Mouse (Mus musculus) heart, postnatal 0 days (tissue): ENCODE results near the gene Ppfia4. TPM values are rescaled to one million over a fixed set of nuclear protein-coding genes. Genes with fewer than 3 reads are reported as not detected.
A peak's percentile ranks its signal among the peaks of the same experiment; 100 is the strongest.

Source experiments
- ATAC-seq: fragments of 200-750 bp; cut with Nextera tagmentation; 2 replicates; pipeline ENCODE4 v1.8.0; 2017; ENCODE audit warnings: low read depth, moderate number of reproducible peaks, moderate library complexity; ENCODE audit not compliant: insufficient read depth
- DNase-seq: peaks from one replicate; pipeline ENCODE4 v3.0.0-alpha.2; 2016; ENCODE audit warnings: low spot score
- H3K27ac ChIP-seq: fragments of 300-500 bp; sonication (generic); 2 replicates; pipeline ENCODE4 v1.5.1; 2014; ENCODE audit warnings: low read depth, mild to moderate bottlenecking
- H3K27me3 ChIP-seq: fragments of 300-500 bp; sonication (generic); 2 replicates; pipeline ENCODE4 v1.6.1; 2014; ENCODE audit warnings: low read length, mixed read lengths; ENCODE audit not compliant: control insufficient read depth, insufficient read depth
- H3K36me3 ChIP-seq: fragments of 300-500 bp; sonication (generic); replicated peaks from 2 replicates; pipeline ENCODE4 v1.6.1; 2014; ENCODE audit warnings: low read length, mixed read lengths; ENCODE audit not compliant: control insufficient read depth, insufficient read depth
- H3K4me1 ChIP-seq: fragments of 300-500 bp; sonication (generic); 2 replicates; pipeline ENCODE4 v1.6.1; 2014; ENCODE audit warnings: antibody characterized with exemption; ENCODE audit not compliant: control insufficient read depth, insufficient read depth
- H3K4me2 ChIP-seq: fragments of 300-500 bp; sonication (generic); 2 replicates; pipeline ENCODE4 v1.6.1; 2014; ENCODE audit warnings: low read depth, mild to moderate bottlenecking, low read length, moderate library complexity
- H3K4me3 ChIP-seq: fragments of 300-500 bp; sonication (generic); 2 replicates; pipeline ENCODE4 v1.5.1; 2014; ENCODE audit warnings: low read depth, low read length
- H3K9ac ChIP-seq: fragments of 300-500 bp; sonication (generic); replicated peaks from 2 replicates; pipeline ENCODE4 v1.6.1; 2014; ENCODE audit warnings: low read depth, low read length, mixed read lengths
- H3K9me3 ChIP-seq: fragments of 300-500 bp; sonication (generic); replicated peaks from 2 replicates; pipeline ENCODE4 v1.6.1; 2016; ENCODE audit warnings: low read length; ENCODE audit not compliant: control insufficient read depth
- CTCF ChIP-seq: IDR thresholded peaks from 2 replicates; pipeline ENCODE4 v1.5.1; 2016; ENCODE audit warnings: antibody characterized with exemption, control low read depth, low read depth
- EP300 ChIP-seq: IDR thresholded peaks from 2 replicates; pipeline ENCODE4 v1.6.1; 2016; ENCODE audit warnings: antibody characterized with exemption, low read depth
- WGBS: fragments of 180-500 bp; shearing (Covaris S2); extraction: QIAGEN DNeasy Blood & Tissue Kit; methylation state at CpG from one replicate; pipeline ENCODE4 v1.1.7; 2014; 5-methylcytosine and 5-hydroxymethylcytosine counted together
- polyA plus RNA-seq: library from polyadenylated mRNA; unstranded; fragments of >200 nt; fragmentation: Nextera tagmentation; extraction: Ambion mirVana; gene quantifications from 2 replicates; pipeline ENCODE4 v1.2.1, GENCODE M21; 2015
- total RNA-seq: library from RNA; depleted of rRNA; stranded (reverse); fragments of >200 nt; gene quantifications from 2 replicates; pipeline ENCODE4 v1.2.3, GENCODE M21; 2014; ENCODE audit warnings: low replicate concordance

Ppfia4 gene
- total and polyA plus RNA-seq, 2 experiments from 2014 or later, result 5.2 to 6.4 TPM

DNA sequence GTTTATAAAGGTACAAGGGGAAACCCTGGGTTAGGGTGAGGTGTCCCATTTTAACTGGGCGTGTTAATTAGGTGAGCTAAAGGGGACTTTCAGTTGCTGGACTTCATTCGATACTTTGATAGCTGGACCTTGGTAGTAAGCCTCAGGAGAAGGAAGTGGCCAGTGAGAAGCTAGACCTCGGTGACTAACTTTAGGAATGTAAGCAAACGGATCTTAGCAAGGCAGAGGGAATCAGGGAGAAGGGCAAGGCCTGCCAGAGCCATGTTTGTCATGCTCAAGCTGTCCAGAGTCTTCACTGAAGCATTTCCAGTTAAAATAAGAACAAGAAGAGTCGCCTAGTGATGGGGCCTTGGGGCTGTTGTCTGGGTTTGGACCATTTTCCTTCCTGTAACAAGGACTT is 32.8 kb upstream of the Ppfia4 start:
- WGBS, result 52% methylated on average over 5 of the region's 5 CpGs
- Histone ChIP-seq H3K4me1 (peaks cover 6% of the 10 kb centered on the region), H3K4me3 (no peak overlapping the region), H3K36me3 (no peaks in the 10 kb centered on the region), H3K9me3 (0 out of 2 replicates have a peak, but pooled peaks cover 3% of the 10 kb centered on the region), H3K27ac (no peak overlapping the region), H3K9ac (no peak overlapping the region), H3K4me2 (no peak overlapping the region), H3K27me3 (no peaks in the 10 kb centered on the region)
- TF ChIP-seq CTCF, result no peak
- no peak for TF ChIP-seq EP300
- DNase-seq, result no peak
- no peak for ATAC-seq

DNA sequence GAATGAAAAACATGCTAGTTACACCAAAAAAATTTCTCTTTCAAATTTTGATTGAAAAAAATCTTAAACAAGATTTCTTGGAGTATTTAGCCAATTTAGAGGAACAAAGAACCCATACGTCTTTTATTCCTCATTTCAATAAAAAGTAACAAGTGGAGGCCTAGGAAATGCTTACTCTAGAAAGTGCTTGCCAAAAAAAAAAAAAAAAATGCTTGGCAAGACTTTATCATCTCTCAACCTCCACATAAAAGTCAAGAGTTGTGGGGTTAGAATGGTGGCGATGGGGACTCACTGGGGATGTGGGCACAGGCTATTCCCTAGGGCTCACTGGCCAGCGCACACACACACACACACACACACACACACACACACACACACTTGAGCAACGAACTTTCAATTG is 30.5 kb upstream of the Ppfia4 start:
- ATAC-seq, result no peak
- no peak for DNase-seq
- H3K27ac ChIP-seq, result no peak overlapping the region
- no peak overlapping the region for H3K4me2 ChIP-seq
- TF ChIP-seq EP300, result no peak
- TF ChIP-seq CTCF, result no peak
- no peak overlapping the region for H3K9ac ChIP-seq
- peaks cover 19% of the 10 kb centered on the region for H3K36me3 ChIP-seq
- peaks cover 6% of the 10 kb centered on the region for H3K4me1 ChIP-seq
- H3K9me3 ChIP-seq, result no peaks in the 10 kb centered on the region
- 72% methylated on average over 4 of the region's 4 CpGs for WGBS
- H3K4me3 ChIP-seq, result no peak overlapping the region
- no peaks in the 10 kb centered on the region for H3K27me3 ChIP-seq

DNA sequence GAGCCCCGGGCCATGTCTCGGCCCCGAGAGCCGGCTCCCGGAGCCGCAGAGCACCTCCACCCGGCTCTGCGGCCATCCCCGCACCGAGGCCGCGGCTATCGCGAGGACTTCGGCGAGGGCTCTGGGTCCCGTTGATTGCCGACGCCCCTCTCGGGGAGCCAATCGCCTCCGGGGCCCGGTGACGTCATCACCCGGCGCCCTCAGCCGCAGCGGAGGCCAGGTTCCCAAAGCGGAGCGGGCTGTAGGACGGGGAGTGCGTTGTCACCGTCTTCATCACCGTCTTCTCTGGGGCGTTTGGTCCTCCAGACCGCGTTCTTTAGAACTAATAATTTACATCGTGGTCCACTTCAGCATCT is 29.1 kb upstream of the Ppfia4 start, which contains the start of gene Tmem183a:
Gene Tmem183a, minus strand, starts transcription at position 123 of the 356 bp plus-strand sequence.
- Histone ChIP-seq H3K27ac (peak within 1 kb of the TSS; percentile 83), H3K9ac (peak within 1 kb of the TSS; percentile 95), H3K4me1 (peaks cover 6% of the 10 kb centered on the region), H3K27me3 (no peaks in the 10 kb centered on the region), H3K4me2 (peak within 1 kb of the TSS; percentile 89), H3K36me3 (peaks cover 30% of the 10 kb centered on the region), H3K4me3 (peak within 1 kb of the TSS; percentile 91), H3K9me3 (no peaks in the 10 kb centered on the region)
- under 1% methylated on average over 38 of the region's 38 CpGs for WGBS
- TF ChIP-seq CTCF, result no peak
- TF ChIP-seq EP300, result peak; percentile 84
- peak; percentile 94 for DNase-seq
- ATAC-seq, result peak; percentile 99

DNA sequence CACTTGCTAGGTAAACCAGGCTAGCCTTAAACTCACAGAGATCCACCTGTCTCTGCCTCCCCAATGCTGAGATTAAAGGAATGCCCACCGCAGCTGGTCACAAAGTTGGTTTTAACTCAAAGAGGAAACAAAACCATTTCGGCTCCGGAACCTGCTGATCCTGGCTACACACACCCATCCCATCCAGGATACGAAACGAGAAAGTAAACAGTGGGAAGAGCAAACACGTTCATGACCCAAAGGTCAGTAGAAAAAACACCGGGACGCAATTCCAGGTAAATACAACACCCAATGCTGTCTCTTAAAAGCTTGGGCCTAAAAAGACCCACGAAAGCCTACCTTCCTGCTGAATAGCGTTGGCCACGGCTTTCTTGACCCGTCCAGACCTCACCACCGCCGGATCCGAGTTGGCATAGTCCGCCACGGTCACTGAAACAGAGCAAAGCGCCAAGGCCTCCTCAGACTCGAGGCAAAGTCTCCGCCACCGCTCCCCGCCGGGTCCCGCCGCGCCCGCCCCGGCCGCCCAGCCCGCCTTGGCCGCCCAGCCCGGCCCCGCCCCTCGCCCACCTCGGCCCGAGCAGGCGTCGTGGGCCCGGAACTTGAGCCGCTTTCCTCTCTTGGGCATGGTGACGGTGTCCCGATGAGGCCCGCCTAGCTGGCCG is 28.6 kb upstream of the Ppfia4 start:
- Histone ChIP-seq H3K36me3 (peaks cover 34% of the 10 kb centered on the region), H3K27ac (peak overlapping the region; percentile 83), H3K9me3 (no peaks in the 10 kb centered on the region), H3K9ac (peak overlapping the region; percentile 95), H3K27me3 (no peaks in the 10 kb centered on the region), H3K4me2 (peak overlapping the region; percentile 89), H3K4me1 (peaks cover 6% of the 10 kb centered on the region), H3K4me3 (peak overlapping the region; percentile 91)
- no peak for TF ChIP-seq EP300
- under 1% methylated on average over 41 of the region's 44 CpGs for WGBS
- DNase-seq (no peak), ATAC-seq (peak; percentile 80)

DNA sequence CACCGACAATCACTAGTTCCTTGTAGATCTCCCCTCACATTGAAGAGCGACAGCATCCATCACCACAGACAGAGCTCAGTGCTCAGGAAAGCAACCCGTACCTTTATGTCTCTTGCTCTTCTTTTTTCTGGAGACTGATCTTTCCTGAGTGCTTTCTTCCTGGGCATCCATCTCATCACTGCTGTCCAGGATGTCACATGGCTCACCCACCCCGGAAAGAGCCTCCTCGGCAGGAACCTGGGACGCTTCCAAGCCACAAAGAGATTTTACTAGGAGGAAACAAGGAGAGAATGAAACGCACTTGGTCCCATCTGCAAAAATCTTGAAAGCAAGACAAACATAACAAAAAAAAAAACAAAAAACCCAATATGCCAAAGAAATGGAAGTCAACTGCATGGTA is 27.9 kb upstream of the Ppfia4 start:
- H3K9me3 ChIP-seq, result no peaks in the 10 kb centered on the region
- peaks cover 6% of the 10 kb centered on the region for H3K4me1 ChIP-seq
- peak overlapping the region; percentile 95; the same call in 1 of the 2 replicates for H3K9ac ChIP-seq
- ATAC-seq, result no peak
- TF ChIP-seq EP300 (no peak), CTCF (no peak)
- no peaks in the 10 kb centered on the region for H3K27me3 ChIP-seq
- no peak overlapping the region for H3K27ac ChIP-seq
- peaks cover 41% of the 10 kb centered on the region for H3K36me3 ChIP-seq
- peak overlapping the region; percentile 89 for H3K4me2 ChIP-seq
- 67% methylated on average over 7 of the region's 7 CpGs for WGBS
- no peak for DNase-seq
- H3K4me3 ChIP-seq, result peak overlapping the region; percentile 91

DNA sequence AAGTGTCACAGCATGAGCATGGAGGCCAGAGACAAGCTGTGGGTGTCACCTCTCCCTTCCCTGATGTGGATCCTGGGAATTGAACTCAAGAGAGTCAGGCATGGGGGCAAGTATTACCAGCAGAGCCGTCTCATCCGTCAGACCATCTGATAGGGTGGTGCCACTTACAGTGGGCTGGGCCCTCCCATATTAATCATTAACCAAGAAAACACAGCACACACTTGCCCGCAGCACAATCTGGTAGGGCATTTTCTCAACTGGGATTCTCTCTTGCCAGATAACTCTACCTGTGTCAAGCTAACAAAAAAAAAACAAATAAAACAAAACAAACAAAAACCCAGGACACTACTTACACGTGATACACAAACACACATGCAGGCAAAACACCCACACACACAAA is 24.7 kb upstream of the Ppfia4 start:
- Histone ChIP-seq H3K9me3 (no peaks in the 10 kb centered on the region), H3K9ac (no peak overlapping the region), H3K27ac (no peak overlapping the region), H3K27me3 (no peaks in the 10 kb centered on the region), H3K4me3 (no peak overlapping the region), H3K36me3 (peaks cover 72% of the 10 kb centered on the region), H3K4me1 (peaks cover 6% of the 10 kb centered on the region), H3K4me2 (no peak overlapping the region)
- 78% methylated on average over 4 of the region's 4 CpGs for WGBS
- no peak for DNase-seq
- ATAC-seq, result no peak
- no peak for TF ChIP-seq EP300
- no peak for TF ChIP-seq CTCF
